ENCODE assay signal across 29 mouse cellular contexts in the genomic region with DNA sequence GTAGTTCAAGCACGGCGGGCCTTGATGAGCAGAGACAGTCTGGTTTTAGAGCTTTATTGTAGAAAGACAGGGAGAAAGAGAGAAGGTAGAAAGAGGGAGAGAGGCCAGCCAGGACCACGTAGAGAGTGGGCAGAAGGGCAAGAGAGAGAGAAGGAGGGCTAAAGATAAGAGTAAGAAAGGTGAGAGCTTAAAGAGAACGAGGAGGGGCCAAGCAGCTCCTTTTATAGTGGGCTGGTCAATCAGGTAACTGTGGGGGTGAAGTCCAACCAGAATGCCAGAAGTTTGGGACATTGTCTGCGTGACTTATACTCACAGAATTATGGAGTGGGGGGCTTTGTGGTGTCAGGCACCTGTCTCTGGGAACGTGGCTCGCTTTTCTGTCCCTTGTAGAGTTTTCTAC.
DNase-seq lines count a peak whose midpoint lies in the region; ATAC-seq and TF ChIP-seq lines count a peak whose summit lies in the region.
"Had no signal": no experiment of that assay in that cellular context is flagged by ENCODE, and none has a peak within 500 bp of the region (broad histone marks: within the 10 kb centered on the region; RNA-seq: fewer than 3 reads in every experiment).

No protein-coding gene starts in this region.

- no peak overlapping the region for H3K9ac ChIP-seq in heart, embryonic 12.5 days
- no peak overlapping the region for H3K9ac ChIP-seq in midbrain, embryonic 11.5 days (ENCODE audit: low read length)
- no peak overlapping the region; the same call in 1 of the 2 replicates for H3K9ac ChIP-seq in intestine, postnatal 0 days (ENCODE audit: low read depth, low read length)
- H3K9ac ChIP-seq: embryonic facial prominence, embryonic 13.5 days; embryonic facial prominence, embryonic 15.5 days; forebrain, embryonic 12.5 days; forebrain, postnatal 0 days had no signal

- no peaks in the 10 kb centered on the region for H3K27me3 ChIP-seq in heart, embryonic 12.5 days (replicated peaks)
- H3K27me3 ChIP-seq in midbrain, embryonic 11.5 days (ENCODE audit: control insufficient read depth, insufficient read depth, low read length), result no peaks in the 10 kb centered on the region
- no peaks in the 10 kb centered on the region for H3K27me3 ChIP-seq in midbrain, embryonic 10.5 days (ENCODE audit: low read depth, poor library complexity, severe bottlenecking)
- no peaks in the 10 kb centered on the region for H3K27me3 ChIP-seq in intestine, postnatal 0 days (replicated peaks; ENCODE audit: control insufficient read depth, insufficient read depth, low read length)
- H3K27me3 ChIP-seq: CH12.LX; embryonic facial prominence, embryonic 13.5 days; embryonic facial prominence, embryonic 15.5 days; forebrain, embryonic 12.5 days had no signal

- no peak overlapping the region for H3K27ac ChIP-seq in heart, embryonic 12.5 days (ENCODE audit: poor library complexity, severe bottlenecking)
- no peak overlapping the region for H3K27ac ChIP-seq in midbrain, embryonic 11.5 days (ENCODE audit: low read depth, low read length)
- no peak overlapping the region for H3K27ac ChIP-seq in midbrain, embryonic 10.5 days (replicated peaks)
- H3K27ac ChIP-seq in intestine, postnatal 0 days (ENCODE audit: low read depth, low read length), result peak overlapping the region; percentile 75
- H3K27ac ChIP-seq: embryonic facial prominence, embryonic 13.5 days; embryonic facial prominence, embryonic 15.5 days; forebrain, embryonic 12.5 days had no signal

- H3K36me3 ChIP-seq in heart, embryonic 12.5 days, result no peaks in the 10 kb centered on the region
- no peaks in the 10 kb centered on the region for H3K36me3 ChIP-seq in midbrain, embryonic 11.5 days (ENCODE audit: control insufficient read depth, insufficient read depth, low read length)
- no peaks in the 10 kb centered on the region for H3K36me3 ChIP-seq in midbrain, embryonic 10.5 days
- no peaks in the 10 kb centered on the region for H3K36me3 ChIP-seq in intestine, postnatal 0 days (ENCODE audit: control insufficient read depth, insufficient read depth)
- H3K36me3 ChIP-seq: embryonic facial prominence, embryonic 13.5 days; embryonic facial prominence, embryonic 15.5 days; forebrain, embryonic 10.5 days; forebrain, embryonic 12.5 days; G1E had no signal

- H3K4me3 ChIP-seq in heart, embryonic 12.5 days, result no peak overlapping the region
- no peak overlapping the region for H3K4me3 ChIP-seq in midbrain, embryonic 11.5 days (ENCODE audit: low read depth, low read length)
- H3K4me3 ChIP-seq in midbrain, embryonic 10.5 days, result no peak overlapping the region
- H3K4me3 ChIP-seq in intestine, postnatal 0 days (ENCODE audit: low read depth, low read length), result no peak overlapping the region
- H3K4me3 ChIP-seq: embryonic facial prominence, embryonic 13.5 days; embryonic facial prominence, embryonic 15.5 days; erythroblast, embryonic 14.5 days; forebrain, embryonic 10.5 days; forebrain, embryonic 12.5 days had no signal

- no peak for TF ChIP-seq CTCF in intestine, postnatal 0 days (IDR thresholded peaks at IDR 0.05; ENCODE audit: low read depth)

- ATAC-seq in heart, embryonic 12.5 days (ENCODE audit: insufficient number of reproducible peaks, low FRiP score), result no peak
- no peak for ATAC-seq in midbrain, embryonic 11.5 days (ENCODE audit: low FRiP score)
- no peak for ATAC-seq in intestine, postnatal 0 days
- ATAC-seq in cerebellum, adult (ENCODE audit: insufficient number of reproducible peaks, low FRiP score, low TSS enrichment), result no peak
- ATAC-seq: activated CD4-positive, CD25-positive, alpha-beta regulatory T cell, adult 4 months; CD4-positive, CD25-positive, alpha-beta regulatory T cell, adult 4 months; forebrain, embryonic 14.5 days; forebrain, postnatal 0 days; Patski had no signal

- H3K4me1 ChIP-seq in heart, embryonic 12.5 days (replicated peaks), result peaks cover 14% of the 10 kb centered on the region
- no peaks in the 10 kb centered on the region for H3K4me1 ChIP-seq in midbrain, embryonic 11.5 days (ENCODE audit: control insufficient read depth, insufficient read depth, low read length)
- no peaks in the 10 kb centered on the region for H3K4me1 ChIP-seq in midbrain, embryonic 10.5 days
- no peaks in the 10 kb centered on the region for H3K4me1 ChIP-seq in intestine, postnatal 0 days (replicated peaks; ENCODE audit: control insufficient read depth, insufficient read depth, low read length)
- H3K4me1 ChIP-seq: embryonic facial prominence, embryonic 13.5 days; embryonic facial prominence, embryonic 15.5 days; forebrain, embryonic 10.5 days; forebrain, embryonic 12.5 days had no signal

- 0 out of 2 replicates have a peak overlapping the region, but pooled peaks have one; percentile 27 for H3K4me2 ChIP-seq in heart, embryonic 12.5 days
- no peak overlapping the region for H3K4me2 ChIP-seq in midbrain, embryonic 11.5 days
- no peak overlapping the region for H3K4me2 ChIP-seq in intestine, postnatal 0 days (replicated peaks; ENCODE audit: low read depth)
- H3K4me2 ChIP-seq: embryonic facial prominence, embryonic 13.5 days; embryonic facial prominence, embryonic 15.5 days; forebrain, embryonic 12.5 days had no signal

- H3K9me3 ChIP-seq in heart, embryonic 12.5 days (replicated peaks), result no peaks in the 10 kb centered on the region
- no peaks in the 10 kb centered on the region for H3K9me3 ChIP-seq in midbrain, embryonic 11.5 days (ENCODE audit: control insufficient read depth, low read length)
- no peaks in the 10 kb centered on the region for H3K9me3 ChIP-seq in midbrain, embryonic 10.5 days (replicated peaks)
- H3K9me3 ChIP-seq in intestine, postnatal 0 days (ENCODE audit: control insufficient read depth), result no peaks in the 10 kb centered on the region
- H3K9me3 ChIP-seq: embryonic facial prominence, embryonic 13.5 days; embryonic facial prominence, embryonic 15.5 days; forebrain, embryonic 10.5 days; forebrain, embryonic 12.5 days; G1E had no signal

- WGBS in heart, embryonic 12.5 days, result 67% methylated on average over 7 of the region's 7 CpGs
- whole genome bisulfite sequencing in midbrain, embryonic 11.5 days, result 81% methylated on average over 7 of the region's 7 CpGs
- WGBS in midbrain, embryonic 10.5 days, result 79% methylated on average over 7 of the region's 7 CpGs
- WGBS in intestine, postnatal 0 days, result 61% methylated on average over 7 of the region's 7 CpGs

- no peak for DNase-seq in heart, postnatal 4 days
- DNase-seq in midbrain, embryonic 11.5 days (ENCODE audit: low spot score, missing footprints), result peak; percentile 62
- DNase-seq in midbrain, embryonic 10.5 days (ENCODE audit: low spot score), result no peak
- DNase-seq: adrenal gland, adult 8-10 months; adrenal gland, postnatal 14 days; adrenal gland, postnatal 36 days; B cell, adult 2 months; cerebellum, adult 11 months; cerebellum, adult 18-20 months; cerebellum, adult 8-10 months; cerebellum, adult 9-11 months; cerebellum, postnatal 14 days; cerebellum, postnatal 36 days; embryo, embryonic 11 days; forebrain, postnatal 0 days had no signal
